Mouse (Mus musculus) CH12.LX (cell line): ENCODE results near the gene Als2cr12.
"Not testable (repeated sequence)": the region's sequence is repeated elsewhere in the genome, so short reads cannot be mapped to it uniquely, and the experiment has no call there.

Source experiments
- TCF12 ChIP-seq: IDR thresholded peaks from 2 replicates; pipeline ENCODE4 v1.6.1; 2014; ENCODE audit warnings: low read depth, mild to moderate bottlenecking, inconsistent platforms, low read length, improper control_type of control experiment
- ZNF384 ChIP-seq: IDR thresholded peaks from 2 replicates; pipeline ENCODE4 v1.6.1; 2012; ENCODE audit warnings: low read depth, low read length, improper control_type of control experiment, inconsistent platforms

DNA sequence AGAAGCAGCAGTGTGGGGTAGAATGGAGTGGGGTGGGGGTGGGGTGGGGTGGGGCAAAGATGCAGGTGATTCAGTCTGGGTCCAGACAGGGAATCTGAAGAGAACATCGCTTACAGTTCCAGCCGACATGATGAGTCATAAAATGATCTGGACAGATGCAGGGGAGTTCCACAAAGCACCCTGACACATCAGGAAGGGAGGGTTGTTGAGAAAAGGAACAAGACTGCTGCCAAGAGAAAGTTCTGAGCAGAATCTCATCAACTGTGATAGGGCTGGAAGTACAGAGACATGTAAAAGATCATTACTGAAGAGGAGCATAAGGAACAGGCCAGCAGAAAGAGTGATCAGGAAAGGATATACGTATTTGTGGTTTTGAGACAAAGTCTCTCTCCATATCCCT, 32.4 kb downstream of the Als2cr12 start:
- TF ChIP-seq TCF12, ZNF384: not testable (repeated sequence)
